Mouse (Mus musculus) heart, postnatal 0 days (tissue): ENCODE measurements at regions not wholly inside any gene's neighbourhood (a gene's known extent, or its start where the extent isn't known, plus 50 kb on each side); places are given as distances from the start of the nearest gene placed in this dataset.

ENCODE experiments used
- CTCF ChIP-seq: IDR thresholded peaks from 2 replicates; pipeline ENCODE4 v1.5.1; 2016; ENCODE audit warnings: antibody characterized with exemption, control low read depth, low read depth
- EP300 ChIP-seq: IDR thresholded peaks from 2 replicates; pipeline ENCODE4 v1.6.1; 2016; ENCODE audit warnings: antibody characterized with exemption, low read depth

DNA sequence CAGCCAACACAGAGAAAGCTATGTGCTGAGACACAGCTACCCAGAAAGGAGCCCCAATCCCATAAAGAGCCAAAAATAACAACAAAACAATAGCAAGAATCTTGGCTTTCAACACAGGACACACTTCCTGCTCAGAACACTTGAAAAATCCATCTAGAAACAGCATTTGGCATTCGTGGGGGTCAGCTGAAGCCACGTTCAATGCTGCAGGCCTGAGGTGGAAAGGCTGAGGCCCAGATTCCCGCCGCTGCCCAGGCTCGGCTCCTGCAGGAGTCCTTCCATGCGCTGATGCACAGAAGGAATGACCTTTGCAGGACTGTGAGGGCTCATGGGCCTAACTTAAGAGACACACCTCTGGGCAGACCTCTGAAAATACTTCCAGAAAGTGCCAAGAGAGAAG lies 76.4 kb upstream of the Ctnnb1 start:
- TF ChIP-seq CTCF = no peak
- TF ChIP-seq EP300 = peak; percentile 58; the same call in 1 of the 2 replicates
